Mouse (Mus musculus) stomach, embryonic 14.5 days (tissue): Measurements from ENCODE around the gene Cd2. TPM values are rescaled to one million over a fixed set of nuclear protein-coding genes. Genes with fewer than 3 reads are reported as not detected.

Source experiments
- ATAC-seq: fragments of 200-750 bp; cut with Nextera tagmentation; 2 replicates; pipeline ENCODE4 v1.8.0; 2017; ENCODE audit warnings: low read depth, moderate TSS enrichment; ENCODE audit not compliant: insufficient number of reproducible peaks, insufficient read depth, low FRiP score
- H3K27ac ChIP-seq: fragments of 300-500 bp; sonication (generic); 2 replicates; pipeline ENCODE4 v1.5.1; 2014; ENCODE audit warnings: mild to moderate bottlenecking, low read length, moderate library complexity, mixed read lengths
- H3K27me3 ChIP-seq: fragments of 300-500 bp; sonication (generic); 2 replicates; pipeline ENCODE4 v1.6.1; 2014; ENCODE audit warnings: low read length, control low read depth, mixed read lengths; ENCODE audit not compliant: control insufficient read depth, insufficient read depth
- H3K36me3 ChIP-seq: fragments of 300-500 bp; sonication (generic); 2 replicates; pipeline ENCODE4 v1.6.1; 2014; ENCODE audit warnings: mild to moderate bottlenecking, control low read depth, low read length, moderate library complexity, mixed read lengths; ENCODE audit not compliant: control insufficient read depth, insufficient read depth
- H3K4me1 ChIP-seq: fragments of 300-500 bp; sonication (generic); 2 replicates; pipeline ENCODE4 v1.6.1; 2014; ENCODE audit warnings: low read length, control low read depth, mixed read lengths; ENCODE audit not compliant: control insufficient read depth, insufficient read depth
- H3K4me2 ChIP-seq: fragments of 300-500 bp; sonication (generic); replicated peaks from 2 replicates; pipeline ENCODE4 v1.6.1; 2014; ENCODE audit warnings: low read depth, low read length, control low read depth
- H3K4me3 ChIP-seq: fragments of 300-500 bp; sonication (generic); 2 replicates; pipeline ENCODE4 v1.5.1; 2014; ENCODE audit warnings: low read depth, low read length, control low read depth
- H3K9ac ChIP-seq: fragments of 300-500 bp; sonication (generic); replicated peaks from 2 replicates; pipeline ENCODE4 v1.6.1; 2014; ENCODE audit warnings: low read depth, mild to moderate bottlenecking, control low read depth, low read length, moderate library complexity, mixed read lengths
- H3K9me3 ChIP-seq: fragments of 300-500 bp; sonication (generic); 2 replicates; pipeline ENCODE4 v1.6.1; 2016; ENCODE audit warnings: low read depth, low read length, control low read depth; ENCODE audit not compliant: control insufficient read depth
- WGBS: fragments of 180-500 bp; shearing (Covaris S2); extraction: QIAGEN DNeasy Blood & Tissue Kit; methylation state at CpG from one replicate; pipeline ENCODE4 v1.1.7; 2014; 5-methylcytosine and 5-hydroxymethylcytosine counted together
- polyA plus RNA-seq: library from polyadenylated mRNA; unstranded; fragments of >200 nt; fragmentation: Nextera tagmentation; extraction: Ambion mirVana; gene quantifications from 2 replicates; pipeline ENCODE4 v1.2.1, GENCODE M21; 2014

The Cd2 gene
- polyA plus RNA-seq = not detected in 2 replicates

DNA sequence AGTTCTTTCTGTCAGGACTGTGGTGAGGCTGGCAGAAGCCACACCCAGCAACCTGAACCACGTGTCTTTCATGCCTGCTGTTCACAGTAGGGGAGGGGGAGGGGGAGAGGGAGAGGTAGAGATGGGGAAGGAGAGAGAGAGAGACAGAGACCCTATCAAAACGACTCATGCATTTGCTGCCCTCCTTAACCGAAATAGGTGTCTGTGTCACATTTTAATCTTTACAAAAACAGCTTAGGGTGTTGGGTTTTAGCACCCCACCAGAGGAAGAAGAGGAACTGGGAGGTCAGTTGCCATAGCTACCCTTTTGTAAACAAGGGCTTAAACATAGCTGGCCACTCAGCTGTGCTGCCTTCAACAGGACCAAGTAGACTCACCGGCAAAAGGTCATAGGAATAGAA lies at the start of gene Cd2:
TSS of gene Cd2 (minus strand) at position 29 of the 401 bp plus-strand sequence.
- H3K4me3 ChIP-seq = no peak within 1 kb of the TSS
- H3K27me3 ChIP-seq = no peaks in the 10 kb centered on the region
- no peak within 1 kb of the TSS for H3K27ac ChIP-seq
- no peak within 1 kb of the TSS for H3K4me2 ChIP-seq
- H3K9me3 ChIP-seq = no peaks in the 10 kb centered on the region
- no peak for ATAC-seq
- H3K36me3 ChIP-seq = no peaks in the 10 kb centered on the region
- 12% methylated on average over 4 of the region's 4 CpGs for WGBS
- no peaks in the 10 kb centered on the region for H3K4me1 ChIP-seq
- no peak within 1 kb of the TSS for H3K9ac ChIP-seq

DNA sequence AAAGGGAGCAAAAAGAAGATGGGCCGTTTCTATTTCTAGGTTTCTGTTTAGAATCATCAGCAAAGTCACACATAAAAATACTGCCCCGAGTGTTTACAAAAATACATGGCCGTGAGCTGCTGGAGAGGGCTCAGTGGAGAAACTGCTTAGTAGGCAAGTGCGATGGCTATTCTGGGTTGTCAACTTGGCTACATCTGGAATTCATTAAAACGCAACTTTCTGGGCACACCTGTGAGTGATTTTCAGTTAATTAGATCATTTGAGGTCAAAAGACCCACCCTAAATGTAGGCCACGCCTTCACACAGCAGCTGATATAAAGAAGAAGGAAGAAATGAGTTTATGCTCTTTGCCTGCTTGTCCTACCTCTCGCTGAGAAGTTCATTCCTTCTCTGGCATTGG lies 40.9 kb upstream of the Cd2 start:
- Histone ChIP-seq H3K27ac (no peak overlapping the region), H3K4me3 (no peak overlapping the region), H3K9ac (no peak overlapping the region), H3K4me2 (no peak overlapping the region), H3K36me3 (no peaks in the 10 kb centered on the region), H3K27me3 (no peaks in the 10 kb centered on the region), H3K9me3 (no peaks in the 10 kb centered on the region), H3K4me1 (no peaks in the 10 kb centered on the region)
- ATAC-seq = no peak
- 84% methylated on average over 7 of the region's 7 CpGs for WGBS

DNA sequence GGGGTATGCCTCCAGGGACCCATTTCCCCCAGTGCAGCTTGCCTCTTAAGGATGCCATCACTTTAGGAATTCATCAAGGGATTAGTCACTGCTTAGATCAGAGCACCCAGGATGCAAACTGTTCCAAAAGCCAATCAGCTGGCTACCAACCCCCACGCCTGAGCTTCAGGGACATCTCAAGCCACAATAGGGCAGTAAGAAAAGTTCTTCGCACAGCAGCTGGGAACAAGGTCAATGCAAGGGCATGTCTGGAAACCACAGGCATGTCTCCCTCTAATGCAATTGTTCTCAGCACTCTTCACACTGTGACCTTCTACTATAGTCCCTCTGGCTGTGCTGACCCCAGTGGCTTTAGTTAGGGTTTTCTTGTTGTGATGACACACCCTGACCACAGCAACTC lies 39.5 kb upstream of the Cd2 start:
- no peaks in the 10 kb centered on the region for H3K4me1 ChIP-seq
- H3K4me3 ChIP-seq = no peak overlapping the region
- H3K9ac ChIP-seq = no peak overlapping the region
- no peak overlapping the region for H3K27ac ChIP-seq
- H3K9me3 ChIP-seq = no peaks in the 10 kb centered on the region
- H3K4me2 ChIP-seq = no peak overlapping the region
- no peaks in the 10 kb centered on the region for H3K27me3 ChIP-seq
- H3K36me3 ChIP-seq = no peaks in the 10 kb centered on the region
- WGBS = 86% methylated on average over 2 of the region's 2 CpGs
- no peak for ATAC-seq

GRCm38 (mm10) chr3:101322437-101322836 lies 34.7 kb upstream of the Cd2 start:
- H3K4me1 ChIP-seq = no peaks in the 10 kb centered on the region
- no peak overlapping the region for H3K27ac ChIP-seq
- no peak overlapping the region for H3K4me3 ChIP-seq
- no peaks in the 10 kb centered on the region for H3K27me3 ChIP-seq
- H3K4me2 ChIP-seq = no peak overlapping the region
- 83% methylated on average over 10 of the region's 10 CpGs for WGBS
- ATAC-seq = no peak
- no peak overlapping the region for H3K9ac ChIP-seq
- H3K36me3 ChIP-seq = no peaks in the 10 kb centered on the region
- H3K9me3 ChIP-seq = no peaks in the 10 kb centered on the region

DNA sequence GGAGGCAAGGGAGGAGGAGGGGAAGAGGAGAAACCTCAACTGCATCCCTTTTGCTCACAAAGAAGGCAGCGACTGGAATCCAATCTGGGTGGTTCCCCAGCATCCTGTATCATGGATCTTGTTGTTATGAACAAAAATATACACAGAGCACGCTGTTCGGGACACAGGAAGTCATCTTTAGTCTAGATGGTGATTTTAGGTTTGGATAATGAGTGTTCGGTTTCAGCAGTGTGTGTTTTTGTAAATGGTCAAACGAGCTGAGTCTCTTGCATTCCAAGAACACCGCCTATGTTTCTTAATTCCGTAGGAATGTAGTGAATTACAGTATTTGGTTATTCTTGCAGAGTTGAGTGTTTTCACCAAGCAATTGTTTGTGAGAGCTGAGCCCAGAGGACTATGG lies 33.1 kb upstream of the Cd2 start:
- no peak overlapping the region for H3K27ac ChIP-seq
- no peaks in the 10 kb centered on the region for H3K27me3 ChIP-seq
- no peaks in the 10 kb centered on the region for H3K4me1 ChIP-seq
- 42% methylated on average over 7 of the region's 7 CpGs for WGBS
- H3K9me3 ChIP-seq = no peaks in the 10 kb centered on the region
- no peak overlapping the region for H3K4me2 ChIP-seq
- no peak overlapping the region for H3K9ac ChIP-seq
- no peak for ATAC-seq
- H3K4me3 ChIP-seq = no peak overlapping the region
- H3K36me3 ChIP-seq = no peaks in the 10 kb centered on the region

GRCm38 (mm10) chr3:101318516-101319170 lies 30.9 kb upstream of the Cd2 start:
- H3K9ac ChIP-seq = no peak overlapping the region
- H3K27me3 ChIP-seq = no peaks in the 10 kb centered on the region
- no peaks in the 10 kb centered on the region for H3K9me3 ChIP-seq
- H3K36me3 ChIP-seq = no peaks in the 10 kb centered on the region
- no peaks in the 10 kb centered on the region for H3K4me1 ChIP-seq
- no peak for ATAC-seq
- no peak overlapping the region for H3K4me2 ChIP-seq
- WGBS = 90% methylated on average over 6 of the region's 6 CpGs
- H3K4me3 ChIP-seq = no peak overlapping the region
- H3K27ac ChIP-seq = no peak overlapping the region

DNA sequence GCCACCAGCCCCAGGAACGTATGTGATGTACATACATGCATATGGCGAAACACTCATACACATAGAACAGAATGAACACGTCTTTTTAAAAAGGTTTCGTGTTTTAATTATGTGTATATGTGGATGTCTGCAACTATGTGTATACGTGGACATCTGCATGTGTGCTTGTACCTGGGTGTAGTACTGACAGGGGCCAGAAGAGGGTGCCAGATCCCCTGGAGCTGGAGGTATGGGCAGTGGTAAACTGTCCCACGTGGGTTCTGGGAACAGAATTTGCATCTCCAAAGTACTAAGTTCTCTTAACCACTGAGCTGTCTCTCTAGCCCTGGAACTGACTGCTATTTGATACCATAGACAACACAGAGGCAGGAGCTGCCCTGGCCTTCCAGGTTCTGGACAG lies 30.4 kb upstream of the Cd2 start:
- 72% methylated on average over 6 of the region's 6 CpGs for WGBS
- Histone ChIP-seq H3K9ac (no peak overlapping the region), H3K27ac (no peak overlapping the region), H3K36me3 (no peaks in the 10 kb centered on the region), H3K4me2 (no peak overlapping the region), H3K4me1 (no peaks in the 10 kb centered on the region), H3K4me3 (no peak overlapping the region), H3K27me3 (no peaks in the 10 kb centered on the region), H3K9me3 (no peaks in the 10 kb centered on the region)
- no peak for ATAC-seq

DNA sequence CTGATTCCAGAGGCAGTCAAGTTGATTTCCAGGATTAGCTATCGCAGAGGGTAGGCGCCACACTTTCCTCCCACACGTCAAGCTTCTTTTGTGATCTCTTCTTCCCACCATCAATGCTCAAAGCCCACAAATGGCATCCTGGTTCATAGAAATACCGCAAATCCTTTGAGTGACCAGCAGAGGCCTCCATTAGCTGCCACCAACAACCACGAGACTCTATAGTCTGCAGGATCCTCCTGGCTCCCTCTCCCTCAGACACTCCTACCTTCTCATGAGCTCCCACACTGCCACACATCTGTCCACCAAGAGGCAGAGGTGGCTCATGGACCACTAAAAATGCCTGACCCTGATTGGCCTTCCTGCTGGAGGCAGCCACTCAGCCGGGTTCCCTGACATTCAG lies 27.2 kb upstream of the Cd2 start:
- WGBS = 77% methylated on average over 6 of the region's 6 CpGs
- ATAC-seq = no peak
- H3K4me1 ChIP-seq = no peaks in the 10 kb centered on the region
- H3K36me3 ChIP-seq = no peaks in the 10 kb centered on the region
- H3K9me3 ChIP-seq = no peaks in the 10 kb centered on the region
- no peaks in the 10 kb centered on the region for H3K27me3 ChIP-seq
- H3K27ac ChIP-seq = no peak overlapping the region
- H3K9ac ChIP-seq = no peak overlapping the region
- no peak overlapping the region for H3K4me2 ChIP-seq
- no peak overlapping the region for H3K4me3 ChIP-seq
